Mouse (Mus musculus) kidney, embryonic 16.5 days (tissue): Measurements from ENCODE around the gene Slc38a3. TPM values are rescaled to one million over a fixed set of nuclear protein-coding genes. Genes with fewer than 3 reads are reported as not detected.

Experiments used
- ATAC-seq: fragments of 200-750 bp; cut with Nextera tagmentation; 2 replicates; pipeline ENCODE4 v1.8.0; 2017; ENCODE audit warnings: moderate TSS enrichment; ENCODE audit not compliant: low FRiP score, low TSS enrichment
- H3K27ac ChIP-seq: fragments of 300-500 bp; sonication (generic); 2 replicates; pipeline ENCODE4 v1.5.1; 2014; ENCODE audit warnings: low read length
- H3K27me3 ChIP-seq: fragments of 300-500 bp; sonication (generic); 2 replicates; pipeline ENCODE4 v1.6.1; 2014; ENCODE audit warnings: low read length, control low read depth, mixed read lengths; ENCODE audit not compliant: insufficient read depth
- H3K36me3 ChIP-seq: fragments of 300-500 bp; sonication (generic); 2 replicates; pipeline ENCODE4 v1.6.1; 2014; ENCODE audit warnings: low read length, control low read depth, mixed read lengths; ENCODE audit not compliant: insufficient read depth
- H3K4me1 ChIP-seq: fragments of 300-500 bp; sonication (generic); 2 replicates; pipeline ENCODE4 v1.6.1; 2014; ENCODE audit warnings: low read length, control low read depth, mixed read lengths; ENCODE audit not compliant: insufficient read depth
- H3K4me2 ChIP-seq: fragments of 300-500 bp; sonication (generic); replicated peaks from 2 replicates; pipeline ENCODE4 v1.6.1; 2014; ENCODE audit warnings: low read depth, low read length
- H3K4me3 ChIP-seq: fragments of 300-500 bp; sonication (generic); 2 replicates; pipeline ENCODE4 v1.5.1; 2014; ENCODE audit warnings: mild to moderate bottlenecking, low read length
- H3K9ac ChIP-seq: fragments of 300-500 bp; sonication (generic); replicated peaks from 2 replicates; pipeline ENCODE4 v1.6.1; 2014; ENCODE audit warnings: low read length
- H3K9me3 ChIP-seq: fragments of 300-500 bp; sonication (generic); 2 replicates; pipeline ENCODE4 v1.6.1; 2016; ENCODE audit warnings: low read length, control low read depth
- WGBS: fragments of 180-500 bp; shearing (Covaris S2); extraction: QIAGEN DNeasy Blood & Tissue Kit; methylation state at CpG from one replicate; pipeline ENCODE4 v1.1.7; 2014; 5-methylcytosine and 5-hydroxymethylcytosine counted together
- polyA plus RNA-seq: library from polyadenylated mRNA; unstranded; fragments of >200 nt; fragmentation: Nextera tagmentation; extraction: Ambion mirVana; gene quantifications from 2 replicates; pipeline ENCODE4 v1.2.1, GENCODE M21; 2015

The Slc38a3 gene
- 12.4 and 12.9 TPM in 2 replicates for polyA plus RNA-seq

GRCm38 (mm10) chr9:107669480-107669945 is at the start of gene Slc38a3:
TSS of gene Slc38a3 (minus strand) at chr9:107669530.
- Histone ChIP-seq H3K27me3 (peaks cover 8% of the 10 kb centered on the region), H3K9ac (no peak within 1 kb of the TSS; the same call in 1 of the 2 replicates), H3K36me3 (no peaks in the 10 kb centered on the region), H3K27ac (0 out of 2 replicates have a peak within 1 kb of the TSS, but pooled peaks have one; percentile 16), H3K9me3 (no peaks in the 10 kb centered on the region), H3K4me3 (no peak within 1 kb of the TSS), H3K4me2 (no peak within 1 kb of the TSS), H3K4me1 (peaks cover 38% of the 10 kb centered on the region)
- ATAC-seq, result no peak
- 76% methylated on average over 9 of the region's 9 CpGs for WGBS

- peak overlapping the region; percentile 35 for H3K27ac ChIP-seq
- peaks cover 61% of the 10 kb centered on the region for H3K4me1 ChIP-seq
- 35% methylated on average over 6 of the region's 6 CpGs for WGBS
- no peaks in the 10 kb centered on the region for H3K36me3 ChIP-seq
- H3K4me3 ChIP-seq, result no peak overlapping the region
- H3K9ac ChIP-seq, result no peak overlapping the region; the same call in 1 of the 2 replicates
- no peak overlapping the region for H3K4me2 ChIP-seq
- H3K27me3 ChIP-seq, result no peaks in the 10 kb centered on the region
- 0 out of 2 replicates have a peak, but pooled peaks have one; percentile 10 for ATAC-seq
- H3K9me3 ChIP-seq, result no peaks in the 10 kb centered on the region
Measured at GRCm38 (mm10) chr9:107716951-107717350, 47.6 kb upstream of the Slc38a3 start.

GRCm38 (mm10) chr9:107715632-107716031 is 46.3 kb upstream of the Slc38a3 start:
- peaks cover 48% of the 10 kb centered on the region for H3K4me1 ChIP-seq
- peak overlapping the region; percentile 94 for H3K27ac ChIP-seq
- no peak overlapping the region for H3K4me3 ChIP-seq
- 81% methylated on average over 2 of the region's 2 CpGs for WGBS
- ATAC-seq, result no peak
- no peaks in the 10 kb centered on the region for H3K36me3 ChIP-seq
- H3K9me3 ChIP-seq, result no peaks in the 10 kb centered on the region
- no peak overlapping the region for H3K4me2 ChIP-seq
- H3K9ac ChIP-seq, result no peak overlapping the region
- no peaks in the 10 kb centered on the region for H3K27me3 ChIP-seq

GRCm38 (mm10) chr9:107714221-107714952 is 45.1 kb upstream of the Slc38a3 start:
- Histone ChIP-seq H3K9ac (peak overlapping the region; percentile 41), H3K4me1 (peaks cover 48% of the 10 kb centered on the region), H3K36me3 (no peaks in the 10 kb centered on the region), H3K4me3 (no peak overlapping the region), H3K4me2 (0 out of 2 replicates have a peak overlapping the region, but pooled peaks have one; percentile 11), H3K27ac (peak overlapping the region; percentile 94), H3K9me3 (no peaks in the 10 kb centered on the region), H3K27me3 (no peaks in the 10 kb centered on the region)
- 9% methylated on average over 12 of the region's 12 CpGs for WGBS
- peak; percentile 77 for ATAC-seq

GRCm38 (mm10) chr9:107709697-107710483 is 40.6 kb upstream of the Slc38a3 start, which contains the start of gene Sema3f:
TSS of gene Sema3f (minus strand) at chr9:107710475.
- Histone ChIP-seq H3K4me1 (peaks cover 62% of the 10 kb centered on the region), H3K27me3 (no peaks in the 10 kb centered on the region), H3K4me2 (peak within 1 kb of the TSS; percentile 88), H3K4me3 (peak within 1 kb of the TSS; percentile 80), H3K9ac (peak within 1 kb of the TSS; percentile 92), H3K9me3 (no peaks in the 10 kb centered on the region), H3K27ac (peak within 1 kb of the TSS; percentile 91), H3K36me3 (no peaks in the 10 kb centered on the region)
- under 1% methylated on average over 76 of the region's 86 CpGs for WGBS
- ATAC-seq, result peak; percentile 80

GRCm38 (mm10) chr9:107709096-107709696 is 39.9 kb upstream of the Slc38a3 start:
- peak overlapping the region; percentile 80 for H3K4me3 ChIP-seq

GRCm38 (mm10) chr9:107708439-107709095 is 39.2 kb upstream of the Slc38a3 start:
- no peak for ATAC-seq
- Histone ChIP-seq H3K36me3 (0 out of 2 replicates have a peak, but pooled peaks cover 10% of the 10 kb centered on the region), H3K27me3 (no peaks in the 10 kb centered on the region), H3K9me3 (no peaks in the 10 kb centered on the region), H3K4me2 (peak overlapping the region; percentile 88), H3K27ac (peak overlapping the region; percentile 91), H3K9ac (peak overlapping the region; percentile 92), H3K4me3 (peak overlapping the region; percentile 80), H3K4me1 (peaks cover 62% of the 10 kb centered on the region)
- WGBS, result 2% methylated on average over 21 of the region's 21 CpGs

More at GRCm38 (mm10) chr9:107709096-107709696, 39.9 kb upstream of the Slc38a3 start:
- peak overlapping the region; percentile 92 for H3K9ac ChIP-seq
- peak overlapping the region; percentile 88 for H3K4me2 ChIP-seq
- no peaks in the 10 kb centered on the region for H3K9me3 ChIP-seq
- H3K27me3 ChIP-seq, result no peaks in the 10 kb centered on the region
- ATAC-seq, result no peak
- H3K27ac ChIP-seq, result peak overlapping the region; percentile 91
- H3K4me1 ChIP-seq, result peaks cover 62% of the 10 kb centered on the region
- H3K36me3 ChIP-seq, result 0 out of 2 replicates have a peak, but pooled peaks cover 4% of the 10 kb centered on the region
- WGBS, result under 1% methylated on average over 55 of the region's 55 CpGs

- 5% methylated on average over 17 of the region's 17 CpGs for WGBS
- H3K4me3 ChIP-seq, result peak overlapping the region; percentile 80
- H3K4me2 ChIP-seq, result peak overlapping the region; percentile 88
- H3K27me3 ChIP-seq, result no peaks in the 10 kb centered on the region
- H3K9me3 ChIP-seq, result no peaks in the 10 kb centered on the region
- H3K27ac ChIP-seq, result peak overlapping the region; percentile 91
- H3K36me3 ChIP-seq, result 0 out of 2 replicates have a peak, but pooled peaks cover 10% of the 10 kb centered on the region
- no peak for ATAC-seq
- peak overlapping the region; percentile 92 for H3K9ac ChIP-seq
- H3K4me1 ChIP-seq, result peaks cover 62% of the 10 kb centered on the region
Measured at GRCm38 (mm10) chr9:107707701-107708438, 38.5 kb upstream of the Slc38a3 start.
